Mouse (Mus musculus) midbrain, postnatal 0 days (tissue): ENCODE data around the gene Mup6. TPM values are rescaled to one million over a fixed set of nuclear protein-coding genes. Genes with fewer than 3 reads are reported as not detected.

Experiments used
- polyA plus RNA-seq: library from polyadenylated mRNA; unstranded; fragments of >200 nt; fragmentation: Nextera tagmentation; extraction: Ambion mirVana; gene quantifications from 2 replicates; pipeline ENCODE4 v1.2.1, GENCODE M21; 2015
- total RNA-seq: library from RNA; depleted of rRNA; stranded (reverse); fragments of >200 nt; gene quantifications from 2 replicates; pipeline ENCODE4 v1.2.3, GENCODE M21; 2014; rRNA removed

Gene Mup6
- total and polyA plus RNA-seq, 2 experiments from 2014 or later = 0.35 TPM; not detected in 1

Other genes starting within 250 kb of the Mup6 start
- gene Inip, start 162.7 kb upstream of the Mup6 start, total RNA-seq = 20.8 and 26.8 TPM in 2 replicates
- gene Inip, start 162.7 kb upstream of the Mup6 start, polyA plus RNA-seq = 33.0 and 35.8 TPM in 2 replicates
- 37.8 and 39.6 TPM in 2 replicates for gene Snx30, start 158.5 kb upstream of the Mup6 start, total RNA-seq
- 18.1 and 21.7 TPM in 2 replicates for gene Snx30, start 158.5 kb upstream of the Mup6 start, polyA plus RNA-seq
- gene Slc46a2, start 49.2 kb upstream of the Mup6 start, total RNA-seq = 0.16 TPM in 1 of 2 replicates, not detected in the other
- 0.05 and 0.11 TPM in 2 replicates for gene Slc46a2, start 49.2 kb upstream of the Mup6 start, polyA plus RNA-seq
- gene Mup4, start 3.6 kb upstream of the Mup6 start, total RNA-seq = not detected in 2 replicates
- gene Mup4, start 3.6 kb upstream of the Mup6 start, polyA plus RNA-seq = not detected in 2 replicates
- not detected in 2 replicates for gene Mup7, start 106.2 kb downstream of the Mup6 start, total RNA-seq
- gene Mup7, start 106.2 kb downstream of the Mup6 start, polyA plus RNA-seq = not detected in 2 replicates
- gene Mup2, start 190.0 kb downstream of the Mup6 start, total RNA-seq = not detected in 2 replicates
- gene Mup2, start 190.0 kb downstream of the Mup6 start, polyA plus RNA-seq = not detected in 2 replicates